Mouse (Mus musculus) heart, embryonic 13.5 days (tissue): ENCODE results near the gene Cxcl13. TPM values are rescaled to one million over a fixed set of nuclear protein-coding genes. Genes with fewer than 3 reads are reported as not detected.

ENCODE experiments used
- ATAC-seq: fragments of 200-750 bp; cut with Nextera tagmentation; 2 replicates; pipeline ENCODE4 v1.8.0; 2017; ENCODE audit warnings: moderate TSS enrichment; ENCODE audit not compliant: insufficient number of reproducible peaks, low FRiP score, low TSS enrichment; ENCODE audit errors: extremely low read depth
- H3K27ac ChIP-seq: fragments of 300-500 bp; sonication (generic); replicated peaks from 2 replicates; pipeline ENCODE4 v1.5.1; 2015; ENCODE audit warnings: moderate library complexity, mild to moderate bottlenecking, inconsistent platforms
- H3K27me3 ChIP-seq: fragments of 300-500 bp; sonication (generic); replicated peaks from 2 replicates; pipeline ENCODE4 v1.6.1; 2015; ENCODE audit warnings: mild to moderate bottlenecking, inconsistent platforms
- H3K36me3 ChIP-seq: fragments of 300-500 bp; sonication (generic); 2 replicates; pipeline ENCODE4 v1.6.1; 2015; ENCODE audit warnings: mild to moderate bottlenecking, inconsistent platforms
- H3K4me1 ChIP-seq: fragments of 300-500 bp; sonication (generic); 2 replicates; pipeline ENCODE4 v1.6.1; 2015; ENCODE audit warnings: inconsistent platforms
- H3K4me2 ChIP-seq: fragments of 300-500 bp; sonication (generic); 2 replicates; pipeline ENCODE4 v1.6.1; 2015; ENCODE audit warnings: inconsistent platforms, mild to moderate bottlenecking, moderate library complexity
- H3K4me3 ChIP-seq: fragments of 300-500 bp; sonication (generic); 2 replicates; pipeline ENCODE4 v1.5.1; 2015; ENCODE audit warnings: moderate library complexity, mild to moderate bottlenecking, inconsistent platforms
- H3K9ac ChIP-seq: fragments of 300-500 bp; sonication (generic); 2 replicates; pipeline ENCODE4 v1.6.1; 2015; ENCODE audit warnings: inconsistent platforms, mild to moderate bottlenecking, moderate library complexity
- H3K9me3 ChIP-seq: fragments of 300-500 bp; sonication (generic); 2 replicates; pipeline ENCODE4 v1.6.1; 2016; ENCODE audit warnings: inconsistent platforms
- WGBS: fragments of 180-500 bp; shearing (Covaris S2); methylation state at CpG from one replicate; pipeline ENCODE4 v1.1.7; 2015; ENCODE audit warnings: mixed read lengths; 5-methylcytosine and 5-hydroxymethylcytosine counted together
- polyA plus RNA-seq: library from polyadenylated mRNA; unstranded; fragments of >200 nt; fragmentation: Nextera tagmentation; extraction: Ambion mirVana; gene quantifications from 2 replicates; pipeline ENCODE4 v1.2.1, GENCODE M21; 2015

Cxcl13 gene
- polyA plus RNA-seq, 1 experiment from 2014 or later, result 5.3 TPM

- Histone ChIP-seq H3K9me3 (no peaks in the 10 kb centered on the region), H3K27me3 (no peaks in the 10 kb centered on the region), H3K9ac (no peak overlapping the region), H3K4me1 (no peaks in the 10 kb centered on the region), H3K4me2 (peak overlapping the region; percentile 31), H3K4me3 (no peak overlapping the region), H3K36me3 (no peaks in the 10 kb centered on the region), H3K27ac (no peak overlapping the region)
- 16% methylated on average over 12 of the region's 12 CpGs for WGBS
- no peak for ATAC-seq
Measured at GRCm38 (mm10) chr5:95991339-95992292, 34.9 kb downstream of the Cxcl13 start.

- no peaks in the 10 kb centered on the region for H3K9me3 ChIP-seq
- ATAC-seq, result no peak
- no peaks in the 10 kb centered on the region for H3K27me3 ChIP-seq
- no peaks in the 10 kb centered on the region for H3K36me3 ChIP-seq
- H3K4me3 ChIP-seq, result no peak overlapping the region
- H3K4me2 ChIP-seq, result no peak overlapping the region
- no peaks in the 10 kb centered on the region for H3K4me1 ChIP-seq
- no peak overlapping the region for H3K9ac ChIP-seq
- 67% methylated on average over 3 of the region's 3 CpGs for WGBS
- no peak overlapping the region for H3K27ac ChIP-seq
Measured at GRCm38 (mm10) chr5:95997276-95997675, 40.5 kb downstream of the Cxcl13 start.

DNA sequence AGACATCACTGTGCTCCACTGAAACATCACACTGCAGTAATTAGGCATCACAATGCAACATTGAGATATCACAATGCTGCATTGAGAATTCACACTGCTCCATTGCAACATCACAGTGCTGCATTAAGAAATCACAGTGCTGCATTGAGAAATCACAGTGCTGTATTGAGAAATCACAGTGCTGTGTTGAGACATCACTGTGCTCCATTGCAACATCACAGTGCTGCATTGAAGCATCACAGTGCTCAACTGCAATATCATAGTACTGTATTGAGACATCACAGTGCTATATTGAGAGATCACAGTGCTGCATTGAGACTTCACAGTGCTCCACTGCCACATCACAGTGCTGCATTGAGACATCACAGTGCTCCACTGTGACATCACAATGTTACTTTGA, 46.6 kb downstream of the Cxcl13 start:
- Histone ChIP-seq H3K4me3 (no peak overlapping the region), H3K4me1 (no peaks in the 10 kb centered on the region), H3K27ac (no peak overlapping the region), H3K36me3 (no peaks in the 10 kb centered on the region), H3K4me2 (no peak overlapping the region), H3K27me3 (no peaks in the 10 kb centered on the region), H3K9me3 (no peaks in the 10 kb centered on the region), H3K9ac (no peak overlapping the region)
- ATAC-seq, result no peak

- Histone ChIP-seq H3K4me1 (no peaks in the 10 kb centered on the region), H3K4me3 (no peak overlapping the region), H3K9me3 (no peaks in the 10 kb centered on the region), H3K27ac (no peak overlapping the region), H3K9ac (no peak overlapping the region), H3K4me2 (no peak overlapping the region), H3K36me3 (no peaks in the 10 kb centered on the region), H3K27me3 (no peaks in the 10 kb centered on the region)
- 49% methylated on average over 7 of the region's 7 CpGs for WGBS
- ATAC-seq, result no peak
Measured at GRCm38 (mm10) chr5:96008274-96008842, 51.6 kb downstream of the Cxcl13 start.

DNA sequence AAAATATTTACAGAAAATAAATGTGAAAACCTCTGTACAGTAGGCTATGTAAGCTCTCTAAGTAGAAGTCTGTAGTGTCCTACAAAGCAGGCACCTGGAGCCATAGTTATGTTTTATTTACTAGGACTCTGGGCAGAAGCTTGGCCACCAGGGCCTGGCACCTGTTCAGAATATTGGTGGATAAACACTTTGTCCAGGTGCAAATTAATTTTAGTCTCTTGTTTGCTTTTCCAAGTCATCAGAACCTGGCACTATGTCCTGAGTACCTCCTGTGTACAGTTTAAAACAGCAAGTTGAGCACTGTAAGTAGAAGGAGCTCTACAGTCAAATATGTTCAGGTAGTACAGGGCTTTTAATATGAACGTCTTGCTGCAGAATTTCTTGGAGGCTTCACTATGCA, 52.3 kb downstream of the Cxcl13 start:
- WGBS, result 70% methylated on average over 1 of the region's 1 CpGs

More for the DNA sequence above, 52.3 kb downstream of the Cxcl13 start:
- no peak overlapping the region for H3K4me2 ChIP-seq
- no peak for ATAC-seq
- H3K9ac ChIP-seq, result no peak overlapping the region
- H3K4me1 ChIP-seq, result no peaks in the 10 kb centered on the region
- H3K4me3 ChIP-seq, result no peak overlapping the region
- H3K36me3 ChIP-seq, result no peaks in the 10 kb centered on the region
- H3K27me3 ChIP-seq, result no peaks in the 10 kb centered on the region
- no peak overlapping the region for H3K27ac ChIP-seq
- H3K9me3 ChIP-seq, result no peaks in the 10 kb centered on the region

Other genes with a start within 250 kb of the Cxcl13 start
- not detected in 2 replicates for gene Gm7978, start 220.8 kb upstream of the Cxcl13 start, polyA plus RNA-seq
- gene Gm7982, start 214.9 kb upstream of the Cxcl13 start, polyA plus RNA-seq, result not detected in 2 replicates
- gene E330014E10Rik, start 181.0 kb upstream of the Cxcl13 start, polyA plus RNA-seq, result not detected in 2 replicates
- 11.5 and 13.3 TPM in 2 replicates for gene Cnot6l, start 207.2 kb downstream of the Cxcl13 start, polyA plus RNA-seq